Mouse (Mus musculus) cerebellum, postnatal 4 days (tissue): ENCODE measurements around the gene Plekha3.

Source experiments
- DNase-seq, 2 experiments: peaks; one replicate each; pipeline ENCODE4 v3.0.0; 2022; ENCODE audit warnings: low spot score in 2 of 2, mixed read lengths in 1 of 2

Gene Plekha3

GRCm38 (mm10) chr2:76674725-76675427 is at the start of gene Plekha3:
Gene Plekha3 (plus strand): TSS chr2:76675281.
- peak; percentile 69 to 76 for DNase-seq

- DNase-seq = no peak
Measured at GRCm38 (mm10) chr2:76630293-76630692, 44.8 kb upstream of the Plekha3 start.

- DNase-seq = no peak
Measured at GRCm38 (mm10) chr2:76631600-76631999, 43.5 kb upstream of the Plekha3 start.

GRCm38 (mm10) chr2:76639637-76640036 is 35.4 kb upstream of the Plekha3 start:
- no peak for DNase-seq

- no peak for DNase-seq
Measured at GRCm38 (mm10) chr2:76643801-76644200, 31.3 kb upstream of the Plekha3 start.

- no peak for DNase-seq
Measured at GRCm38 (mm10) chr2:76647441-76647869, 27.6 kb upstream of the Plekha3 start.

GRCm38 (mm10) chr2:76647883-76648570 is 27.1 kb upstream of the Plekha3 start, which contains the start of the genes Prkra and Pjvk:
Gene Prkra (minus strand): TSS chr2:76648015.
Gene Pjvk (plus strand): TSS chr2:76648476.
- peak; percentile 99 for DNase-seq

- no peak for DNase-seq
Measured at GRCm38 (mm10) chr2:76648666-76649141, 26.4 kb upstream of the Plekha3 start.

- no peak for DNase-seq
Measured at GRCm38 (mm10) chr2:76653070-76653469, 22.0 kb upstream of the Plekha3 start.

- no peak for DNase-seq
Measured at GRCm38 (mm10) chr2:76654646-76655045, 20.4 kb upstream of the Plekha3 start.

GRCm38 (mm10) chr2:76655444-76655843 is 19.6 kb upstream of the Plekha3 start:
- no peak for DNase-seq

GRCm38 (mm10) chr2:76655982-76656381 is 19.1 kb upstream of the Plekha3 start:
- DNase-seq = no peak

GRCm38 (mm10) chr2:76658551-76658950 is 16.5 kb upstream of the Plekha3 start:
- no peak for DNase-seq

- DNase-seq = no peak
Measured at GRCm38 (mm10) chr2:76659419-76659818, 15.7 kb upstream of the Plekha3 start.

GRCm38 (mm10) chr2:76665531-76665930 is 9.6 kb upstream of the Plekha3 start:
- no peak for DNase-seq

GRCm38 (mm10) chr2:76667200-76667599 is 7.9 kb upstream of the Plekha3 start:
- no peak for DNase-seq

GRCm38 (mm10) chr2:76671641-76672040 is 3.4 kb upstream of the Plekha3 start:
- no peak for DNase-seq

- DNase-seq = no peak
Measured at GRCm38 (mm10) chr2:76672134-76672745, 2.8 kb upstream of the Plekha3 start.

GRCm38 (mm10) chr2:76672966-76673392 is 2.1 kb upstream of the Plekha3 start, which contains the start of gene Fkbp7:
Gene Fkbp7 (minus strand): TSS chr2:76673116.
- DNase-seq = peak; percentile 78 to 94

- DNase-seq = peak in 1 of 2 experiments; percentile 29
Measured at GRCm38 (mm10) chr2:76673472-76674081, 1.5 kb upstream of the Plekha3 start.

GRCm38 (mm10) chr2:76675451-76675850 is 370 bp downstream of the Plekha3 start:
- DNase-seq = peak in 1 of 2 experiments; percentile 33

- no peak for DNase-seq
Measured at GRCm38 (mm10) chr2:76675949-76676348, 868 bp downstream of the Plekha3 start.
